Mouse (Mus musculus) ovary, postnatal 14 days (tissue): ENCODE measurements around the gene Defb28.

Experiments used
- DNase-seq: peaks from one replicate; pipeline ENCODE4 v3.0.0; 2022; ENCODE audit warnings: low spot score

Defb28 gene

DNA sequence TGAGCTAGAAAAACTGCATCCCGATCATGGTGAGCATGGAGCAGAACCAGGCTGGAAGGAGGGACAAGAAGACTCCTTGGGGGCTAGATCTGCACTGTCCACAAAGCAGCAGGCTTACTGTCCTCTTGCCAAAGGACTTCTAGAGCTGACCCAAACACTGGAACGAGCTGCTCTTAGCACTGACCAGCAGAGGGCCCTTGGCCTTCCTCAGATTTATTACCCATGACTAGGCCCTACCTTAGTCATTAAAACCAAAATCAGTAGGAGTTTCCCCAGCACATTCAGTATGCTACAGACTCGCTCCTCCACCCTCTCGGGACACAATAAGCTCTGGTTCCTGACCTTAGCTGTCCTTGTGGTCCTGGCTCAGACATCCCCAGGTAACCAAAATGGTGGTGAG lies at the start of gene Defb28:
Gene Defb28, plus strand, starts transcription at position 275 of the 400 bp plus-strand sequence.
- DNase-seq: no peak

DNA sequence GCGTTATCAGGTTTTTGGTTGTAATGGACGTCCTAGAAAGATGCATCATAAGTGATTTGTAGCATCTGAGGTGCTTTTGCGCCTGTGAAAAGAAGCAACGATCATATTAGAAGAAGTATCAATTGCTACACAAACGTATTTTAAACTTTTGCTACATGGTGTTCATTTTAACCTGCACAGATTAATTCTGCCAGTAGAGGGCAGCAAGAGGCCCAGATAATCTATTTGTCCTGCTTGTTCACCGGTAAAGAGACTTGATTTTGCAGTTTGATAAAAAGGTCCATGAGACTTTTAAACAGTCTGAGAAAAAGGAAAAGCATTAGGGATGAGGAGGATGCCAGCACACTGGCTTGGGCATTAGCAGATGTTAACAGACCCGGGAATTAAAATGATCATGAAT lies 47.1 kb upstream of the Defb28 start:
- peak; percentile 51 for DNase-seq

DNA sequence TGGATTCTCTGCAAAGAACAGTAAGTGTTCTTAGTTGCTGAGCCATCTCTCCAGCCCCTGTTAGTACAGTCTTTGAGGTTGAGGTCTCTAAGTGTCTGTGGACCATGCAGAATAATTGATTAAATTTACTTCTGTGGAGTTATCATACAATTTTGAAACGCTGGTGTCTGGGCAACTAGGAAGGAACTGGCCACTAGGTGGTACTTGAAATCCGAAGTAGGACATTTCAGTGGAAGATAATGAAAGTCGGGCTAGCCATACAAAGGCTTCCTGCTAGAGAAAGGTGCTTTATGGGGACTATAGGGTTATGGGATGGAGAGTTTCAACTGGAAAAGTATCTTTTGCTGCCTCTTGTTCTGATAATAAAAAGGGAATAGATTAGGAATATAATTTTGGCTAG lies 45.6 kb upstream of the Defb28 start:
- DNase-seq: no peak

DNA sequence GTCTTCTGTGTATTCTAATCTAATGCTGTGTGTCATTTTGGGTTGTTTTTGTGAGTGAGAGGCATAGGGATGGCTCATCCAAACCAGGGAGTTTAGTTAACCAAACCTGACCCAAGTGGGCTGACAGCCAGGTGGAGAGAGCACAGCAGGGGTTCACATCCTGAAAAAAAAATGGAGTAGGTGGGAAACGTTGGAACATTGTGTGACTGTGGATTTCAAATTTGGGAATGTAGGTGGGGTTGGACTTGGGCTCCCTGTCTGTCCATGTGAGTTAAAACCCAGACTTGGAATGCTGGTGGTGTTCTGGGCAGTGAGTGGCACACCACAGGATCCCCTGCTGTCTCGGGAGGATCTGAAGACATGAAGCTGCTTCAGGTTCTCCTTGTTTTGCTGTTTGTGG lies 41.3 kb upstream of the Defb28 start, which contains the start of gene Defb20:
Gene Defb20, plus strand, starts transcription at position 301 of the 400 bp plus-strand sequence.
- no peak for DNase-seq

DNA sequence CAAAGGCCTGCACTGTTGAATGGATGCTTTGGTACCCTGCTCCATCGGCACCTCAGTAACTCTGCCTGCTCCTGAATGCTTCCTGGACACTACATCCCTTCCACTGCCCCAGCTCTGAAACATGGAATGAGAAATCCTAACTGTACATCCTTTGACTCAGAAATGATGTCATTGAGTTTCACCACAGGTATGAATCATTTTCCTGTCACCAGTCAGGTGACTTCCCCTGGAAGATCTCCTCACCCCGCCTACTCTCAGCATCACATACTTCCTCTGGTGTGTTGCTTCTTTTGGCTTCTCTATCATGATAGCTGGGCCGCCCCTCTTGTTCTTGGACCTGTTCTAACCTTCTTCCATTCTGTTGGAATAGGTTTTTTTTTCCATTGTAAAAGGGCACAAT lies 37.2 kb upstream of the Defb28 start:
- no peak for DNase-seq

DNA sequence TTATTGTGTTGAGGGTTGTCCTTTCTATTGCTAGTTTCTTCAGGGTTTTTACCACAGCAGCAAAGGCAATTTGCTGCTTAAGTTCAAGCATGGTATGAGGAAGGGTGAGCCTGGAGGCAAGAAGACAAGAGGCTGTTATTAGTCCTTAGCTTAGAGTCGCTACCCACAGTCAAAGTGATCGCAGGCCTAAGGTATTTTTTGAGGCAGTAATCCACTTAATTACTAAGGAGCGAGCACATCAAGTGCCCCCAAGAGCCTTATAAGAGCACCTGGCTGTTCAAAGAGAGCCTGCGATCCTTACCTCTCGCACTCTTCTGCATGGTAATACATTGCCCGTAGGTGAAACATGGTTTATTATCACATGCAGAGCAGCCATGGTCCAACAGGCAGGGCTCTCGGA lies 36.3 kb upstream of the Defb28 start:
- DNase-seq: no peak

DNA sequence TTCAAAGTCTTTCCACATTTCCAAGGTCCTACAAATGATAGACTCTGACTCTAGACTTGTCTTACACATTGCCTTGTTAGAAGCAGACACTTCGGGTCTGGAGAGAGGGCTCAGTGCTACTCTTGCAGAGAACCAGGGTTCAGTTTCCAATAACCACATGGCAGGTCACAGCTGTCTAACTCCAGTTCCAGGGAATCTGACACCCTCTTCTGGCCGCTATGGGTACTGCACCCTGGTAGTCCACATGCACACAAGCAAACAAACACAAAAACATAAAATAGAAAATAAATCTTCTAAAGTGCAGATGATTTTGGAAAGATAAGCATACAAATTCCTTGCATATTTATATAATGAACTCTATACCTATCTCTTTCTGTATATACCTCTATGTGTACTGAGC lies 31.0 kb upstream of the Defb28 start:
- no peak for DNase-seq

DNA sequence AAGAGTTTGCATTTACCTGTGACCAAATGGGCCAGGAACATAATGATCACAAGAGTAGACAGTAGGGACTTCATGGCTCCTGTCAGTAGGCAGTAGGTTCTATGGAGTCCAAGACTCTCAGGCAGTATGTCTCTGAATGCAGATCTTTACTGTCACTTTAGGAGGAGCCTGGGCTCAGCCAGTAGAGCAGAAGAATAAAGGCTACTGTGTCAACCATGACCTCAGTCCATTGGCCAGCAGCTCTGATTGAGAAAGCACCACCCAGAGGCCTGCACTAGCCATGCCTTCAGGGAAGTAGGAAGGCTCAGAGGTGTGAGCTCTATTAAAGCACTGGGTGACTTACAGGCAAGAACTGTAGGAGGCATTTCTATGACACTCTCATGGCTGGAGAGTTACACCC lies 28.0 kb upstream of the Defb28 start, which contains the start of gene Defb22:
Gene Defb22, minus strand, starts transcription at position 101 of the 400 bp plus-strand sequence.
- DNase-seq: no peak

DNA sequence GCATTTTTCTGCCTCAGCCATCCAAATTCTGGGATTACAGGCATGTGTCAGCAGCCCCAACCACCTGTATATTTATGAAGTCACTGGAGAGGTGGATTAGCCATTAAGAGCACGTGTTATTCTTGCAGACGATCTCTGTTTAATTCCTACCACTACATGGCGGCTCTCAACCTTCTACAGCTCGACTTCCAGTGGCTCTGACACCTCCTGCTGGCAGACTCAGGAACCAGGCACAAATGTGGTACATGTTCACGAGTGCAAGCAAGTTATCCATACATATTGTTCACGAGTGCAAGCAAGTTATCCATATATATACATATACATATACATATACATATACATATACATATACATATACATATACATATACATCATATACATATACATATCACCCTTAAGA lies 24.9 kb upstream of the Defb28 start:
- no peak for DNase-seq

DNA sequence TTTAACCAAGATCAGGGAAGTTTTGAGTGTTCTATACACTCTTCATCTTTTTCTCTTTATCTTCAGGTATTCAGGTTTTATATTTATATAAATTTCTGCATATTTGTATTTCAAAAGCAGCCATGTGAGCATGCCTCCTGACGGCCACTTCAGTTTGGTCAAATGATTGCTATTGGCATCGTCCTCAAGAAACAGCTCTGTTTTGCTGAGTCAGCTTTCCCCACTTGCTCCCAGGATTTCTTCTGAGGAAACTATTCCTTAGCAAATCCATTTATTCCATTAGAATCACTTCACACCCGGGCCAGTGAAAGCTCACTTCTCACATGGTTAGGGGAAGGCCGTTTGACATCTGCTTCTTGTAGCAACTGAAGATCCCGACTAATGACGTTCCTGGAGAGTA lies 20.0 kb upstream of the Defb28 start:
- DNase-seq: no peak

DNA sequence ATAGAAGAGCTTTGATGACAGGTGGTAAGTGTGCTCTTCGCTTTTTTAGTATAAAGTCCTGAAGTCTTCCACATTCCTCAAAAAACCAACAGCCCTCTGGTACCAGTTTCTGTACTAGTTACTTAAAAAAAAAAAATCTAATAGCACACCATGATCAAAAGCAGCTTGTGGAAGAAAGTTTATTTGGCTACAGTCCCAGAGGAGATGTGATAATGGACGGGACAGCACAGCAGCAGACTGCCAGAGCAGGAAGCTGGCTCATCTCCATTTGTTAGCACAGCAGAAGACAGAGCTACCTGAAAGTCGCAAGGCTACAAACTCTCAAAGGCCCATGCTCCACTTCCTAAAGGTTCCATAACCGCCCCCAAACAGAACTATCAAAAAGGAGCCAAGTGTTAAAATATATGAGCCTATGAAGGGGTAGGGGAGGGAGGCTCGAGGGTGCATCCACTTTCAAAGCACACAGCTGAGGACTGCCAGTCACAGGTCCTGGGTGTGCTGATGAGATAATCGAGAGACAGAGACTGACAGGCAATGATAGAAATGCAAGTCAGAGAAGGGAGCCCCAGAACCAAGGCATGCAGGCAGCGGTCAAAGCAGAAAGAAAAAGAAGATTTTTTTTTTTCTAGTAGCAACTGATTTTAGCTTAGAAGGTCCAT lies 17.7 kb upstream of the Defb28 start:
- no peak for DNase-seq

DNA sequence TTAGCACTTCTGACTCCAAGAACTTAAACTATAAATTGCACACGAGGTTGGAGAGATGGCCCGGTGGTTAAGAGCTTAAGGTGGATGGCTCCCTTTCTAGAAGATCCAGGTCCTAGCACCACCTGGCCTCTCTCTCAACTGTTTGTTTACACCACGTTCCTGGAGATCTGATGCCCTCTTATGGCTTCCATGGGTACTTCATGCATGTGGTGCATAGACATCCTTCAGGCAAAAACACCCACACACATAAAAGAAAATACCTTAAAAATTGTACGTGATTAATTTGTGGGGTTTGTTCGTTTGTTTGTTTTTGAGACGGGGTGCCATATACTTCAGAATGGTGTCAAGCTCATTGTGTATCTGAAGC lies 17.2 kb upstream of the Defb28 start:
- DNase-seq: no peak

DNA sequence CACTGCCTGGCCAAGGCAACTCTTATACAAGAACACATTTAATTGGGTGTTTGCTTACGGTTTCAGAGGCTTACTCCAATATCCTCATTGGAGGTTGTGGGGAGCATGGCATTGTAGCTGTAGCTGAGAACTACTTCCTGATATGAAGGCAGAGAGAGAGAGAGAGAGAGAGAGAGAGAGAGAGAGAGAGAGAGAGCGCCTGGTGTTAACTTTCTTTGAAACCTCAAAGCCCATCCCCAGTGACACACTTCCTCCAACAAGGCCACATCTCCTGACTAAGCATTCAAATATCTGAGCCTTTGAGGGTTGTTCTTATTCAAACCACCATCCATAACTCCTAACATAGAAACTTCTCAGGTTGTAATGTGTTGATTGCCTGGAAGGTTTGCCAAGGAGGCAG lies 14.1 kb upstream of the Defb28 start:
- DNase-seq: no peak

DNA sequence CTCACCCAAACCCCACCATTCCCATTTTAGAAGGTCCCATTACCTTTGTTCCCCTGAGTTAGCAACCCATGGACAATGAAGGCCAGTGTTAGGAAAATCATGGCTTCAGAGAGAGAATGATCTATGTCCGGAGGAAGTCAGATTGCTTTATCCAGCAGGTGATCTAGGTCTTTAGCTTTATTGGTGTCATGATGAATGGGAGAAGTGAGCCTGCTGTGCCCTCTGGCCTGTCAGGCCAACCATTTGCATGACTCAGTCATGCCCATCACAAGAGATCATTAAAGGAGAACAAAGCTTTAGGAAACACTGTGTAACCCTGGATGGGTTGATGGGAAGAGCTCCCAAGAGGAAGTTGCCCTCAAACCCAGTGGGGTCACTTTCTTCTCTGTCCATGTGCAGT lies 6.5 kb upstream of the Defb28 start, which contains the start of gene Defb26:
Gene Defb26, minus strand, starts transcription at position 101 of the 400 bp plus-strand sequence.
- DNase-seq: no peak

DNA sequence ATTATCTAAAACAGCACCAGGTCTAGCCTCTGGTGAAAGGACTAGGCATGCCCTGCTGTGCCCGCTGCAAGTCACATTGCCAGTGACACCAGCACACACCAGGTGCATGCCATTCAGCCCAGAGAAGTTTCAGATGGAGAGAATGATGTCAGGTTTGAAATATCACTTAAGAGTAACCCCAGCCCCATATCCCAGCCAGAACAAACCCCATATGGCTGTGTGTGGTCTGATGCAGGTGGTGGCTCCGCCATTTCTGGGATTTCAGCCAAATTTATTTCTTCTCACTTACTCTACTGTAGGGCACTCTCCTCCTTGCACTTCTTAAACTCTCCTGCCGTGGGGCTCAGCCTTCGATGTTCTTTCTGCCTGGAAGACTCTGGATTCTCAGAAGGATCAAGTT lies 2.0 kb upstream of the Defb28 start:
- no peak for DNase-seq

DNA sequence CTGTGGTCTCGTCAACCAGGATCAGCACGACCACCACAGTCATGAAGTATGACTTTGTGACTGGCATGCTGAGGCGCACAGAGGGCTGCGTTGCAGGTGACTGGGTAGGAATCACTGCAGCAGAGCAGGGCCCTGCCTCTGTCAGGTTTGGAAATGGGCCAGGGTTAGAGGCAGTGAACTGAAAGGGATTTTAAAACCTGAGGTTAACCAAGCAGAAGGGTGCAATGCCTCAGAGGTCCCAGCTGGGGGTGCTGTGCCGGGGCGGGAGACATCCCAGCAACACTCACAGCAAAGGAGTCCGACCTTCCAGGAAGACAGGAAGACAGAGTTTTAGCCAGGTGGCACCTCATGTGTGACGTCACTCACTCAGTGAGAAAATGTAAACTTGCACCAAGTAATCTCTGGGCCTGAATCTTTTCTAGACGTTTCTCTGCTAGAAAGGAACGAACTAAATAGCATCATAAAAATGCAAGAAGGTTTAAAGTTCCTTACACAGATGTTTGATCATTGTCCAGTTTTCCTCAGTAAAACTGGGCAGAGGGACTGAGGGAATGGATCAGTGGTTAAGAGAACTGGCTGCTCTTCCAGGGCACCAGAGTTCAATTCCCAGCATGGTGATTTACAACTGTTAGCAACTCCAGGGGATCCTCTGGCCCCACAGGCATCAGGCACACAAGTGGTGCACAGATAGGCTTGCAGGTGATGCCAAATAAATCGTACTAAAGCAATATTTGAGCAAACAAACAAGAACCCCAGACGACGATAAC lies 22.1 kb downstream of the Defb28 start, which contains the start of gene Defb29:
Gene Defb29, minus strand, starts transcription at position 155 of the 767 bp plus-strand sequence.
- no peak for DNase-seq

DNA sequence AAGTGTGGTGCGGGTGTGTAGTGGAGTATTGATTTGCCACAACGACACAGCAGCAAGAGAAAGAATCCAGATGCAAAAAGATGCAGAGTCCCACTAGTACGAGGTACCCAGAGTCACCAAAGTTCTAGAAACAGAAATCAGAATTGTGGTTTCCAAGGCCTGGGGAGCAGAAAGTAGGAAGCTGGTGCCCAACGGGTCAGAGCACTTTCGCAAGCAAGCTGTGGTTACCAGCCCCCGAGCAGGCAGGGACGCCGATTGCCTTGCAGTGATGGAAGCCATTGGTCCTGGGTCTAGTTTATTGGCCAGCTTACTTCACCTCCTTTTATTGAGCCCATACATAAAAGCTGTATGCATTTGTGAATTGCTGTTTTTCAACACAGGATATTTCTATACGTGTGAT lies 23.9 kb downstream of the Defb28 start:
- no peak for DNase-seq

DNA sequence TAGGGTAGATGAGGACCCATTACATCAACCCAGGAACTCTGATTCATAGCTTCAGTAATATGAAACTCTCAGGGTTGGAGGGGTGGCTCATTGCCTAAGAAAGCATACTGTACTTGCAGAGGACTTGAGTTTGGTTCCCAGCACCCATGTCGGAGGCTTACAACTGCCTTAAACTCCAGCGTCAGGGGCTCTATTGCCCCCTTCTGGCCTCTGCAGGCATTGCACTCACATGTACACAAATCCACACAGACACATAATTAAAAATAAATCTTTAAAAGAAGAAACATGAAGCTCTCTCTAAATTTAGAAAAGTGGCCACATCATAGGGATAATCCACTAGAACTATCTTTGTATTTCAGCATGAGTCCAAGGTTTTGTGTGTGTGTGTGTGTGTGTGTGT lies 24.8 kb downstream of the Defb28 start:
- DNase-seq: no peak

DNA sequence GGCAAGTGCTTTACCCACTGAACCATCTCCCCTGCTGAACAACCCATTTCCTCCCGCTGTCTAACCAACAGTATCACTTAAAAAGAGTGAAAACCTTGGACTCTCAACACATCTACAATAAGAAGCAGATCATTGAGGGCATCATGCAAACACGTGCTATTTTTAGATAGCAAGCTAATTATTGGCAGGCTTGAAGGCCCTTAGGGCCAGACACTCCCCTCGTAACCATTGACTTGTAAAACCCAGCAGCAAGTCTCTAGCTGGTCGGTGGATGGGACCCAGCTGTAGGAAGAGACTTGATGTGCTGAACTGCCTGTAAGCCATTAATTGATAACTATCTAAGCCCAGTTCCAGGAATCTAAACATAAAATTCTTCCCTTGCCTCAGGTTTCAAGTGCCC lies 25.4 kb downstream of the Defb28 start:
- no peak for DNase-seq

DNA sequence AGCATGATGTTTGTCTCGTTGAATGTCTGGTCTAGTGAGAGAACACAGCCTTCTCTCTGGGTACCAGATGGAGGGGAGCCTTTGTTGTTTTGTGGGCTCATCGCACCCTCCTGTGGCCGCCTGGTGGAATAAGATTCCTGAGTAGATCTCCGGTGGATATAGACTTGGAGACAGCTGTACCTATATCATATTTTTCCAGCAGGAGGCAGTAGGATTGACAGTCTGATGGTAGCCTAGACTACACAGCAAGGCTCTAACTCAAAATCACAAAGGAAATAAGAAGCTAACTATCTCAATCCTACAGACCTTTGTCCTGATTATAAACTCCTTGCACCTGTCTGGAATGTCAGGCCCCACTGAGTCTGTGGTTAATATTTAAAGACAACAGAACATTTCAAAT lies 26.6 kb downstream of the Defb28 start:
- peak; percentile 52 for DNase-seq

DNA sequence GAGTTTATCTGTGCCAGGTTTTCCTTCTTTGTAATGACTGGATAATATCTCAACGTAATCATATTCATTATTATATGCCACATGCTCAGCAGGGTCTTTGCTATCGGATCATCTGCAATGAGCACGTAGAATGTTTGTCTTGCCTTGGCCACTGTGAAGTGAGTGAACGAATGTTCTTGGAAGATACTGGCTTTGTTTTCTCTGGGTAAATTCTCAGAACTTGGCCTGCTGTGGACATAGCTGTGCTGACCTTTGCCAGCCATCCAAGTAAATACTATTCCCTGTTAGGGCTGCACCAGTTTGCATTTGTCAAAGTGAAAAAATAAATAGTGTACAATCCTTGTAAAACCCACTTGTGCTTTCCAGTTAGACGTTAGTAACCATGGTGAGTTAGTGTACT lies 30.1 kb downstream of the Defb28 start:
- no peak for DNase-seq

DNA sequence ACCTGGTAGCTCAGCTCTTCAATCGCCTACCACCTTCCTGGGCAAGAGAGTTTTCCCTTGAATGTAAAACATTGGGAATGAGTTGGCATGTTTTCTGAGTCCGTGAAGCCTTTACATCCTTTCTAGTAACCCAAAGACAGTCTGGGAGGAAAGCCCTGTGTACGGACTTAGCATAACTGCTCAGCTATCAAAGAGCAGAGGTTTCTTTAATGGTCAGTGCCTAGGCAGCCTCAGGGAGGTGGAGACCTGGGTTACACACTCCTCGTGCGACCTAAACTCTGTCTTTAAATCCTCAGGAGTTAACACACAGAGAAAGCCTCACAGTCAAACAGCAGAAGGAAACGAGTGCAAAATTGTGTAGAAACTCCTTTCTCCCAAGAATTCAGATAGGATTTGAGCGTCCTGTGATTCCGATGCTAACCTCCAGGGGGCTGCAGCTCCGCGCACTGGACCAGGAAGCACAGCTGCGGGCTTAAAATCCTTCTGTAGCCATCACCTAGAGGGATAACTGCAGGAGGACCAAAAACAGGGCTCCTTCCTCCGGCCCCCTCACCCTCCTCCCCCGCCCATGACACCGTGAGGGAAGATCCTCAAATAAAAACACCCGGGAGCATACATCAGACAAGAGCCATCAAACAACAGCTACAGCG lies 35.8 kb downstream of the Defb28 start:
- DNase-seq: peak; percentile 52

DNA sequence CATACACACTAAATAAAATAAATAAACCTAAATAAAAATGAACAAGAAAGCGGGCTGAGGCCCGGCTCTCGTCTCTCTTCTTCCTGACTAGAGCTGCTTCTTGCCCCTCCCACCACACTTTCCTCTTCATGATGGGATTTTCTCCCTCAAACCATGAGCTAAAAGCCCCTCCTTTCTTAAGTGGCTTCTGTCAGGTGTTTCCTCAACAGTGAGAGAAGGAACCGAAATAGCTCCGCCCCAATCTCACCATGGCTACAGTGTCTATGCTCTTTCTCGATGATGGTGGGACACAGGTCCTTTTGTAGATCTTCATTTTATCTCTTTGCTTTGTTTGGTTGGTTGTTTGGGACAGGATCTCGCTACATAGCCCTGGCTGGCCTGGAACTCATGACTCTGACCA lies 38.6 kb downstream of the Defb28 start:
- DNase-seq: no peak
